Mouse (Mus musculus) small intestine, adult 10 weeks (tissue): ENCODE results near the gene Vmn1r100. TPM values are rescaled to one million over a fixed set of nuclear protein-coding genes. Genes with fewer than 3 reads are reported as not detected.

Source experiments
- polyA plus RNA-seq: library from polyadenylated mRNA; stranded (reverse); fragments of 350-450 nt; fragmentation: Illumina TruSeq; extraction: RNeasy Lipid Tissue Mini Kit (QIAGEN cat#74804); gene quantifications from one replicate; pipeline ENCODE4 v1.2.3, GENCODE M21; 2014; ENCODE audit warnings: low replicate concordance

The Vmn1r100 gene
- not detected for polyA plus RNA-seq

GRCm38 (mm10) chr7:20417642-20418041 lies at the start of gene Vmn1r100:
Gene Vmn1r100 (plus strand): TSS chr7:20417942.

GRCm38 (mm10) chr7:20375310-20375709 lies 42.4 kb upstream of the Vmn1r100 start, which contains the start of gene Gm5728:
Gene Gm5728 (minus strand): TSS chr7:20375410.

GRCm38 (mm10) chr7:20442493-20442892 lies 24.8 kb downstream of the Vmn1r100 start, which contains the start of gene Vmn1r101:
Gene Vmn1r101 (minus strand): TSS chr7:20442593.

Other genes with a start within 250 kb of the Vmn1r100 start
- not detected for gene Vmn1r94, start 249.6 kb upstream of the Vmn1r100 start, polyA plus RNA-seq
- gene Vmn1r95, start 224.2 kb upstream of the Vmn1r100 start, polyA plus RNA-seq: not detected
- not detected for gene Gm6164, start 212.3 kb upstream of the Vmn1r100 start, polyA plus RNA-seq
- gene Gm4498, start 184.1 kb upstream of the Vmn1r100 start, polyA plus RNA-seq: not detected
- gene Gm5890, start 155.1 kb upstream of the Vmn1r100 start, polyA plus RNA-seq: not detected
- not detected for gene Gm4133, start 83.9 kb upstream of the Vmn1r100 start, polyA plus RNA-seq
- not detected for gene Gm5728, start 42.5 kb upstream of the Vmn1r100 start, polyA plus RNA-seq
- not detected for gene Vmn1r101, start 24.7 kb downstream of the Vmn1r100 start, polyA plus RNA-seq
- not detected for gene Gm10670, start 57.0 kb downstream of the Vmn1r100 start, polyA plus RNA-seq
- gene Vmn1r103, start 92.6 kb downstream of the Vmn1r100 start, polyA plus RNA-seq: not detected
- gene Vmn1r104, start 115.9 kb downstream of the Vmn1r100 start, polyA plus RNA-seq: not detected
- not detected for gene Gm5726, start 127.8 kb downstream of the Vmn1r100 start, polyA plus RNA-seq
- not detected for gene Gm4141, start 158.3 kb downstream of the Vmn1r100 start, polyA plus RNA-seq
- gene Gm4513, start 181.1 kb downstream of the Vmn1r100 start, polyA plus RNA-seq: not detected